Mouse (Mus musculus): ENCODE results near the gene Gm17660.

The Gm17660 gene

DNA sequence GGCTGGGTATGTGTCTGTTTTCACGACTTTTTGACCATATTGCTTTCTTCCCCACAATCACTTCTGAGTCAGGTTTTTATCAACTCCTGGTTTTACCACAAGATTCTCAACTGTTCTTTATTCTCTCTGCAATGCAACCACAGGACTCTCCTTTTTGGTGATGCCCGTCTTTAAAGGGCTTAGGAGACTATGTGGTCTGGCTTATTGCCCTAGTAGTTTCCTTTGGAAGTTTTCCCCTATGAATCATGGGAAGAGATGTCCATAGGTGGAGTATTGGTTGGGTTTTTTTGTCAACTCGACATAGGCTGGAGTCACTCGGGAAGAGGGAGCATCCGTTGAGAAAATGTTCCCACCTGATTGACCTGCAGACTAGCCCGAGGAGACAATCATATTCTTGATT lies 3.3 kb upstream of the Gm17660 start:
- no peak for DNase-seq (ENCODE audit: low read depth, low spot score)

DNA sequence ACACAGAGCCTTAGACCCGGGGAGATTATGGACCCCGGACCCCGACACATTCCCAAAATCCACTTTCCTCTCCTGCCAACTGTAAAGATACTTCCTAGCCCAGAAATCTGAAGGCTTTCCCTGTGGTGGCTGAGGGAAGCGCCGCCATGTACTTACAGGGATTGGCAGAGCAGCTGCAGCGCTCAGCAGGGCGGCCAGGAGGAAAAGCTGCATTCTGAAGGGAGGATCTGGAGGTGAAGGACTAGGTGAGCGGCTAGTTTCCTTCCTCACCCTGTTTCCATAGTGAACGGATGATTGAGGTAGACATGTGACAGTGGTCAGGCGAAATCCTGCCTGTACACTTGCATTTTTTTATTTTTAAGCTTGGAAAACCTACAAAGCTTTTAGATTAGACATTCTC lies 1.0 kb downstream of the Gm17660 start:
- no peak for DNase-seq (ENCODE audit: low read depth, low spot score)

DNA sequence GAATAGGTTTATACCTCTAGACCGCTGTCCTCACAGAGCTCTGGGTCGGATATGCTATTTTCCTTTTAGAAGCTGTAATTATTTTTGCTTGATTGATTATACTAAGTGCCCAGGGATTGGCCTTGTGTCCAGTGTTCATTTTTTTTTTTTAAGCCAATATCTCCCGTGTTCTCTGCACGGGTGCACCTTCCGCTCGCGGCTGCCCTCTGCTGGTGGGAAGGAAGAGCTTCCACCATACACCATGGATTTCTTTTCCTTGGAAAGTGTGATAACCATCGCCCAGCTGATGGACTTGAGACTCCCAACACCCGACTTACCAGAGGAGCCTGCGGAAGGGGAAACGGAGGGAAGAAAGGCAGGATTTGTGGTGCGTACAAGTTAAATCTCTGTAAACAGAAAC lies 3.0 kb downstream of the Gm17660 start:
- DNase-seq (ENCODE audit: low read depth, low spot score), result no peak

DNA sequence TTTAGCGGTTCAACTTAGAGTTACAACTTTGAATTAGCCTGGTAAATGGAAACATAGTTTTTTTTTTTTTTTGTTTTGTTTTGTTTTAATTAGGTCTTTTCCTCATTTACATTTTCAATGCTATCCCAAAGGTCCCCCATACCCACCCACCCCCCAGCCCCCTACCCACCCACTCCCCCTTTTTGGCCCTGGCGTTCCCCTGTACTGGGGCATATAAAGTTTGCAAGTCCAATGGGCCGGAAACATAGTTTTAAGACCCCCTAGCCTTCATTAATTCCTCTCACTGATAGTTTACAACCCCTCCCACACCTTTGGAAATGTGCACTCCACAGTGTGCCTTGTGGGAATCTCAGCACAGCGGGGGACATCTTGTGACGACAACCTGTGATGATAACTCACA lies 3.8 kb downstream of the Gm17660 start:
- DNase-seq (ENCODE audit: low read depth, low spot score), result no peak

DNA sequence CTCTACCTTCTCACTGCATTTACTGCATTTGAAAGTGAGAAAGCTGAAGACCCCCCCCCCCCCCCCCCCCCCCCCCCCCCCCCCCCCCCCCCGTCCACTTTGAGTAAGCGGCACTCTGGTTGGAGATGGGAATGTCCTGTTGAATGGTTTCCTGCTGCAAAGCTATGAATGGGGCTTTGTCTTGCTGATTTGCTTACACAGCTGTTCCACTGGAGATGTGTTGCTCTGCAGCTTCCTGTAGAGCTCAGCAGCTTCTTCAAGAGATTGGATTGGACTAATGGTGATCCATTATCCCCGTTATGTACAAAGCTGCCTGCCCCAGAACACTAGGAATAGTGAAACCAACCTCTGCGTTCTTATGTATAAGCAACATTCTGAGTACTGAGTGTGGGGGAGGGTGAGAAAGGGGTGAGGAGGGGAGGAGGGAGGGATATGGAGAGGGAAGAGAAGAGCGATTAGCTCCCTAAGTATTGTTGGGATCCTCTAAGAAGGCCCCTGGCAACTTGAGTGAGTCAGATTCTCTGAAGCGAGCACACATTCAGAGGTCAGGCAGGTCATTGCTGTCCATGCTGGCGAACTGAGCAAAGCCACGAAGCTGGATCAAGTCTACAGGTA lies 5.0 kb downstream of the Gm17660 start:
- no peak for DNase-seq (ENCODE audit: low read depth, low spot score)

DNA sequence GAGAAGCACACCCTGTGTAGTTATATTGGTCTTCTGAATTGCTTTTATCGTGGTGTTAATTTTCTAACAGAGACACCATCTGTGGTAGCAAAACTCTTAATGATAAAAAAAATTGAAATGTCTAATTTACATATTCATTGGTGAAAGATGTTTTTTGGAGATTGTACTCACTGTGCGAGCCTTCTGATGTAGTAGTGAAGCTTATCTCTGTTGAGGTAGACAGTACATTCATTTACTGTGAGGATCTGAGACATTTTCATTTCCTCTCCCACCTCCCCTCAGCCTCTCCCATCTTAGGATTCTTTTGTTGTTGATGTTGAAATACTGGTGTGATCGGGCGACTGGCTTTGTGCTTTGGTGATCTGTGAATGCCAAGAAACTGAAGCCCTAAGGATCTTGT lies 6.4 kb downstream of the Gm17660 start:
- no peak for DNase-seq (ENCODE audit: low read depth, low spot score)

DNA sequence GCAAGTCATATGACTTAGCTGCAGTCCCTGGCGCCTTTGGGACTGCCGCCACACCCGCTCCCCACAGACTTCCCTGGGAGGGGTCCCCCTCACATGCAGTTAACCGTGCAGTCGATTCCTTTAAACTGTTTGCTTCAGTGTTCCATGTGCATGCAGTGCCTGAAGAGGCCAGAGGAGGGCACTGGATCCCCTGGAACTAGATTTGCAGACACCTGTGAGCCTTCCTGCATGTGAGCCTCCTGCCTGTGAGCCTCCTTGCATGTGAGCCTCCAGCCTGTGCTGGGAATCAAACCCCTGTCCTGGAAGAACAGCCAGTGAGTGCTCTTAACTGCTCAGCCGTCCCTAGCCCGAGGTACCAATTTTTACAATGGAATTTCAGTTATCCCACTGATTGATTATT lies 8.7 kb downstream of the Gm17660 start:
- DNase-seq (ENCODE audit: low read depth, low spot score), result no peak

DNA sequence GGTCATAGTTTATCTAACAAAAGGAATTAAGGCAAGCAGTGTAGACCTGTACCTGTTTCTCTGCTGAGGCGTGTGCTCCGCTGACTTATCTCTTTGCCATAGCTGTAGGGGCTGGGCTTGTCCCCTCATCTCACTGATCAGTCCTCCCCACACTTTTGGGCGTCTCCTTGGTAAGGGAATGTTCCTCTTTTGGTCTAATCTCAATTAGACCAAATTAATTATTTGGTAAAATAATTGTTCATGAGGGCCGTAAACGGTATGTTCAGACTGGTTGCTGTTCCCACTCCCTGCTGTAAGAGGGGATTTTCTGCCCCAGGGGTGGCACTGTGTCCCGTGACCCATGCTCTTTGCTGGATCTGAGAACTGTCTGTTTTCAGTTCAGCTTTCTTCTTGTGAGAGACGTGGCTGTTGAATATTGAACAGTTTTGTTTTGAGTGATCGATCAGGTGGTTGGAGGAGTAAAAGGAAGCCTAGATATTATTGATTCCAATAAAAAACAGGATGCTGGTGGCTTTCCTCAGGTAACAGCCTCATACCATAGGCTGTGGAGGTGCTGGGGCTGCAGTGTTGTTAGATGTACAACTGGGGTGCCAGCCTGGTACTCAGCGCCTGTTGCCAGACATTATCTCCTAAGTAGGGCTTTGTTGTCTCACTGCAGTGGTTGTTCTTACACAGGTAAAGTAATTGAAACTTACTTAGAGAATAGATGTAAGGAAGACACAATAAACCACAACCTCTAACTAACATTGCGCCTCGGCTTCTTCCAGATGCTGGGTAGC lies 14.4 kb downstream of the Gm17660 start:
- DNase-seq (ENCODE audit: low read depth, low spot score), result peak; percentile 47

DNA sequence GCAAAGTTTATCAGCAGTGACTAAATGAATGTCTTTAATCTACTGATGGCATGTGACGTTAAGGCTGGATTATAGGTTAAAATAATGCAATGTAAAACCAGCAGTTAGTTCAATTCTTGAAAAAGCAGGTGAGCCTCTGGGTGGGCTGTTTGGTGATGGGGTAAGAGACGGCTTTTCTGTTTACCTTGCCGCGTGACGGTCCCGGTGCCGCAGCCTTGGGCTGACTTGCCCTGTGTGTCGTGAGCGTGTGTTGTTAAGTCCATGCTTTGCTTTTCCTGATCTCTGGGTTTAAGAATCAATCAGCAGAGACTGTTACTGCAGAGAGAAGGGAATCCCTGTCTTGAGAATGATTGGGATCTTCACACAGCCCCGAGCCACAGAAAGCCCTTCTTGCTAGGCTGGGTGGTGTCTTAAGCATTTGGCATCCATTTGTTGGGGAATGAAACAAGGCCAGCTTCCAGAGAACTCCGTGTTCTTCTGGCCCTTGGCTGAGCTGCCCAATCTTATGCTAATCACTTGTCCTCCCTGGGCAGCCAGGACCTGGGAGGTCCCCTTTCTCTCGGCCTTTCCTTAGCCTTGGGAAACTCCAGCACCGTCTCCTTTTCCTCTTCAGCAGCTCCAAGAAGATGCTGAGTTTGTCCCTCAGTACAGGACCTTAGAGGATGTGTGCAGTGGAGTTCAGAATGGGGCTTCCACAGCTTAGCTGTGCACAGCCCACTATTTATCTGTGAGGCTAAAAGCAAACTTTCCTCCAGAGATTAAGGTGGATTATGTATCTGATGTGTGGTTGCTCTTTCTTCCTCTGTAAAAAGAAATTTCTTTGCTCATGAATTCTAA lies 15.3 kb downstream of the Gm17660 start:
- DNase-seq (ENCODE audit: low read depth, low spot score), result no peak

DNA sequence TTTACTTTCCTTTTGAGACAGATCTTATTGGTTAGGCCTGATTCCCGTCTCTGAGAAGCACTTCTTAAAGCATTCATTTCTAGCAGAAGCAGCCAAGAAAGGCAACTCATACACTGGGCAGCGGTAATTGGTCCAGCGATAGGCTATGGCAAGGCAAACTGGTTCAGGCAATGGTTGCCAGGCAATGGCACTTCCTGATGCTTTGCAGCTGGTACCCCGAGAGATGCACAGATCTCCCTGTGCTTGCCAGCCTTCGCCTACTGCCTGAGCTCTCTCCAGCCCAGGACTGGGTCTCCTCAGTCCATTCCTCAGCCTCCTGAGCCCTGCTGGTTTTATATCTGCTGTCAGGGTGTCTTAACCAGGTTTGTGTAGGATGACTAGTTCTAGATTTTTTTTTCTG lies 17.0 kb downstream of the Gm17660 start:
- DNase-seq (ENCODE audit: low read depth, low spot score), result no peak

DNA sequence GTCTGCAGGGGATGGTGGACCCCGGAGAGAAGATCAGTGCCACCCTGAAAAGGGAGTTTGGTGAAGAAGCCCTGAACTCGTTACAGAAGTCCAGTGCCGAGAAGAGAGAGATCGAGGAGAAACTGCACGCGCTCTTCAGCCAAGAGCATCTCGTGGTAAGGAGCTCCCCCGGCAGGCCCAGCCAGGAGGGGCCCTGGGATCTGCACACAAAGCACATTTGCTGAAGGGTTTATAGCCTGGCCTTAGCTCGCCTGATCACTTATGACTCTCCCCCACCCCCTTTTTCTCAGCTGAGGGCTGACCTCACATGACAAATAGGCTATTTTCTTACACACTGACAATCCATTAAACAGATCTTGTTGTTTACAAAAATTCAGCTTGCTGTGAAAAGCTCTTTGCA lies 17.8 kb downstream of the Gm17660 start:
- DNase-seq (ENCODE audit: low read depth, low spot score), result no peak

DNA sequence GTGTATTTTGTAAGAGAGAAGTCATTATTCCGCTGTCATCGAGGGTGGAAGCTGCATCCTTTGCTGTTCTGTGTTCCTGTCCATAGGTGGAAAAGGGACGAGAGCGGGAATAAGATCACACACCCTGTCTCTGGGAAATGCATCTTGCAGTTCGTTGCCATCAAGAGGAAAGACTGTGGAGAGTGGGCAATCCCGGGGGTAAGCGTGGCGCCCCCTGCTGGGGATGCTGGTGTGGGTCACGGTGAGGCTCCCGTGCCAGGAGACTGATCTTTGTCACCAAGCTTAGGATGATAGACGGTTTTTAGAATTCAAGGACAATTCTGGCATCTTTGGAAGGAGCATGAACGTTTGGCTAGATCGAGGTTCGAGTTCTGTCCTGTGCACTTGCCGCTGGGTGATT lies 19.4 kb downstream of the Gm17660 start:
- DNase-seq (ENCODE audit: low read depth, low spot score), result no peak

DNA sequence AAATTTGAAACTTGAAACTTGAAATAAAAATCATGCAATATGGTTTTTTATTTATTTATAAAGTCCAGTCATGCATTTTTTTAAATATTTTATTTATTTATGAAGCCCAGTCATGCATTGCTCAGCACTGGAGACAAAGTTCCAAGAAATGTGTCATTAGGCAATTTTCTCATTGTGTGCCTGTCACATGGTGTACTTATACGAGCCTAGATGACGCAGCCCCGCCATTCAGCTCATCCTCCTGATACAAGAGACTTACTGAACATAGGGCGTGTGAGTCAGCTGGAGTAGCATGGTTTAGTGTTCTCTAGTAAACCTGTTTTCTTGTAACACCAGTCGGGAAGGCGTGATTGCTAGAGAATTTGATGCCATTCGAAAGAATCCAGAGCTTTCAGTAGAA lies 21.1 kb downstream of the Gm17660 start:
- DNase-seq (ENCODE audit: low read depth, low spot score), result no peak

DNA sequence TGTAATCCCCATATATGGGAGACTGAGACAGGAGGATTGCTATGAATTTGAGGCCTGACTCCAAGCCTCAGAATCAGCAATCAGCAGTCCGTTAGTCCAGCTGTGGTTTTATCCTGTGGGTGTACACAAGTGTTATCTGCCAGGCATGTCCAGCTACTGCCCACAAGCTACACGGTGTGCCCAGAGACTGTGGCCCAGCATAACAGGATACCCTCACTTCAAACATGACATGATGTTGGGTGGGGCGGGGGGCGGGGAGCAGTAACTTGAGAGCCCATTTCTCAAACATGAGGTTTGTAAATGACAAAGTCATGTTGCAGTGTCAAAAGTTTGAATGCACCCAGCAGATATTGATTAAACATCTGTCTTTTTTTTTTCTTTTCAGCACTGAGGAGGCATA lies 21.6 kb downstream of the Gm17660 start:
- DNase-seq (ENCODE audit: low read depth, low spot score), result no peak

DNA sequence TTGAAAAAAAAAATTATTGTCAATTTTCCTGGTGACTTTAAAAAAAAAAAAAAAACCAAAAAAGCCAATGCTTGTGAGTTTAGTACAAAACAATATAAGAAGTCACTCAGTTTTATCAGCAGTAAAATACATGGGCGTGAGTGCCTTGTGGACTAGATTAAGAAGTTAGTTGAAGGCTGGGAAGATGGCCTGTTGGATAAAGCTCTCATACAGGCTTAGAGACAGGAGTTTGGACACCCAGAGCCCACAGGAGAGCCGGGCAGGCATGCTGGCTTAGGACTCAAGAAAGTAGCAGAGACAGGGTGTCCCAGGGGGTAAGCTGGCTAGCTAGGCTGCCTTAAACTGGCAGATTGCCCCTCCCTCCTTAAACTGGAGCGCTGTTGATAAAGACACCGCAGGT lies 22.5 kb downstream of the Gm17660 start:
- DNase-seq (ENCODE audit: low read depth, low spot score), result no peak

DNA sequence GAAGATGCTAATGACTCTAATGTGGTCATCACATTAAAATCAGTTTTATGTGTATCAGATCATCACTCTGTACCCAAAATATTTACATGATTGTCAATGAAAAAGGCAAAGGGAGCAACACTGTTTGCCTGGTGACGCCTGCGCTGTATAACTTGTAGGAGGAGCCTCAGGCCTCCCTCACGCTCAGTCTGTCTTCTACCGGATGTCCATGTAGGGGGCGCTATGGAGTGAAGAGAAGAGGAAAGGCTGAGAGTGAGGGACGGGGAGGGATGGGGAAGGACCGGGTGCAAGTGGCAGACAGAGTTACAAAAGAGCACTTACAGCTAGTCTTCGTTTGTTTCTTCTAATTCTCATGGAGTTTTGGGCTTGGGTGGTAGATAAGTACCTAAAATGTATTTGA lies 24.5 kb downstream of the Gm17660 start:
- peak; percentile 56 for DNase-seq (ENCODE audit: low read depth, low spot score)

DNA sequence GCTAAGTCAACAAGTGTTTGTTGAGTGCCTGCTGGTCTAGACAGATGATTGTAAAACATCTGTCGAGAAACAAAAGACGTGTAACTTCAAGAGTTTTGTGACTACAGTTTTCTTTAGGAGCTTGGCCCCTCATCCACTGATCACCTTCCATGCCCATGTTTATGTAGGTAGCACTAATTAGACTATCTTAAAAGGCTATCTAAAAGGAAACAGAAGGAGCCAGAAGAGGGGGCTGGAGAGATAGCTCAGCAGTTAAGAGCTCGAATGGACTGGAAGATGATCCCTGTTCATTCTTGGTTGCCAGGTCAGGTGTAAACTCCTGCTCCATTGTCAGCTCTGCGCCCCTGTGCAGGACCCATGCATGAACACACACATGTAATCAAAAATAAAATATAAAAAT lies 29.3 kb downstream of the Gm17660 start:
- DNase-seq (ENCODE audit: low read depth, low spot score), result no peak

DNA sequence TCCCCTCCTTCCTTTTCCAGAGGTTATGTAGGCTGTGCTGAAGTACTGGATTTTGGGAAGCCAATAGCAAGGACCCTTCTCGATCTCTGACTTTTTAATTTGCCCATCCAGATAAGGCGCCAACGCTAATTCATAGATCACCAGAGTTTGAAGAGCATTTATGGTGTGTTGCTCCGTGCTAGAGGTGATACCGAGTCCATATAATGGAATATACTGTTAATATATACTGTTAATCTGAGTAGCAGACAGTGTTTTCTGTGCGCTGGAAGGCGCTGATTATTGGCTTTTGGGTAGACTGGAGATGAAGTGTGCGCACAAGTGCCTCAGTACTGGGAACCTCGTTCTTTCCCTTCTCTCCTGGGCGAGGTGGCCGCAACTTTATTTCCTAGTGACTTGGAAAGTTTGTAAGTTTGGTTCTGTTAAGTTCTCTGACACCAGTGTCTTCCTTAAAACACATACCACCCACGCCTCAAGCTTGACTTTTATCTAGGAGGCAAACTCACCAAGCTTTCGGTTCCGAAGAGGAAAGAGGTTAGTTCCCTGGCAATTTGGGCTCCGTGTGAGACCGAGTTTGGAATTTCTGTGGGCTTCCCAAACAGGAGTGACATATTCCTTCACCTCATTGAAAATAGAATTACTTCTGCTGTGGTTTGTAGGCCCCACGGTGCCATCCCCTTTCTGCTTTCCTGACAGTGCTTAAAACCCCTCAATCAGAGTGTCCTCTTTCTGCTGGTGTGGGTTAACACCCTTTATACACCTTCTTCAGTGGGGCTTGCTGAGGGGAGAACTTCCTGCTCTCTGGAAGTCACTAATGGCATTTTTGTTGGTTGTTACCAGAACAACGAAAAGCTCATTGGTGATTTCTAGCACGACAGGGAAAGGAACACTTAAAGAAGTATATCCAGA lies 30.0 kb downstream of the Gm17660 start:
- peak; percentile 39 for DNase-seq (ENCODE audit: low read depth, low spot score)

DNA sequence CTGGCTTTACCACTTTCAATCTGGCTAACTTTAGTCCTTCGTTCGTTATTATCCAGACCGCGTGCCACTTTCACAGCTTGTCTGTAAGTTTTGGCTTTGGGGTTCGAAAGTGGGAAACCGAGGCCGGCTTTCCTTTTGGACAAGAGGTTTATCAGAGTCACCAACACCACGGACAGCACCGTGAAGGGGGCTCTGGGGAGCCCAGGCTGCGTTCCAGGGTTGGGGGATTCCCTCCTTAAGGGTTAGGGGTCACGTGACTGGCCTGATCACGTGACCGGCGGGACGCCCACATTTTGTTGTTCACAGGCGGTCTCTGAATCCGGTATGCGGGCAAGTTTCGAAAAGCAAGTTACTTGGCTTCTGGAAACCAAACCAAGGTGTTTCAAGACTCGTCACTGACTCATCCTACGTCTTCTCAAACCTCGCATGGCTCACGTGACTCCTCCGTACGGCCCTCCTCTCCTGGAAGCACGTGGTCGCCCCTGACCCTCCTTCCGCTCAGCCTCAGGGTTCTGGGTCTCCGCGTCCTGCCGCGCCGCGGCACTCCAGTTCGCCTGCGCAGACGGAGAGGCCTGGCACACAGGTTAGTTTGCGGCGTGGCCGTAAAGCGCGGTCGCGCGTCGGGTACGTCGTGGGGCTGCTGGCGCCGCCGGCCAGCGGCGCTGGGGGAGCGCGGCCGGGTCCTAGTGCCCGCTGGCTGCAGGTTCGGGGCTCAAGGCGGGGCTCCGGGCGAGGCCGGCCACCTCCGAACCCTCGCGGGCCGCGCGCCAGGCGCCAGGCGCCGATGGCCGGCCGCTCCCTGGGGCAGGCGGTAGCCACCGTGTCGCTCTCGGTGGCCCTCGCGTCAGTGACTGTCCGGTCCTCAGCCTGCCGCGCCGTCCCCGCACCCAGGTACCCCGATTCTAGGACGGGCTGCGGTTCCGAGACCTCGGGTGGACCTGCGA lies 30.9 kb downstream of the Gm17660 start, which contains the start of gene Nudt9:
TSS of gene Nudt9 (plus strand) at position 51 of the 944 bp plus-strand sequence.
- DNase-seq (ENCODE audit: low read depth, low spot score), result peak; percentile 85

DNA sequence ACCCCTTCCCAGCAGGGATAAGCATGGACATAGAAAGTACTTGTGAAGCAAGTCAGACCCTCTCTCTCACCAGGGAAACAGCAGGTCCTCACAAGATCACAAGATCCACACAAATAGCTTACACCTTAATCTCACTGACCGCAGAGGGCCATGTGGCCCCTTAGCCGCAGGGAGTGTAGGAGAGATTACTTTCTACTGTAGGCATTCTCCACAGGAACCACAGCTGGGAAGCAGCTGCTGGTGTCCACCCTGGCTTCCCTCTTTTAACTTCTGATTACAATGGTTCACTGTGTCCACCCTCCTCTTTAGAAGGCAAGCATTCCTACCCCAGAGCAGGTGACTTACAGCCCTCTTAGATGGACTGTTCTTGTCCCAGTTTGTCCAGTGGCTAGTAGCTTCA lies 33.7 kb downstream of the Gm17660 start:
- DNase-seq (ENCODE audit: low read depth, low spot score), result no peak

Measured in c-Kit-negative CD71-positive TER-119-positive erythroid progenitor cells, embryonic 14.5 days (primary cell).